In the genomic region with DNA sequence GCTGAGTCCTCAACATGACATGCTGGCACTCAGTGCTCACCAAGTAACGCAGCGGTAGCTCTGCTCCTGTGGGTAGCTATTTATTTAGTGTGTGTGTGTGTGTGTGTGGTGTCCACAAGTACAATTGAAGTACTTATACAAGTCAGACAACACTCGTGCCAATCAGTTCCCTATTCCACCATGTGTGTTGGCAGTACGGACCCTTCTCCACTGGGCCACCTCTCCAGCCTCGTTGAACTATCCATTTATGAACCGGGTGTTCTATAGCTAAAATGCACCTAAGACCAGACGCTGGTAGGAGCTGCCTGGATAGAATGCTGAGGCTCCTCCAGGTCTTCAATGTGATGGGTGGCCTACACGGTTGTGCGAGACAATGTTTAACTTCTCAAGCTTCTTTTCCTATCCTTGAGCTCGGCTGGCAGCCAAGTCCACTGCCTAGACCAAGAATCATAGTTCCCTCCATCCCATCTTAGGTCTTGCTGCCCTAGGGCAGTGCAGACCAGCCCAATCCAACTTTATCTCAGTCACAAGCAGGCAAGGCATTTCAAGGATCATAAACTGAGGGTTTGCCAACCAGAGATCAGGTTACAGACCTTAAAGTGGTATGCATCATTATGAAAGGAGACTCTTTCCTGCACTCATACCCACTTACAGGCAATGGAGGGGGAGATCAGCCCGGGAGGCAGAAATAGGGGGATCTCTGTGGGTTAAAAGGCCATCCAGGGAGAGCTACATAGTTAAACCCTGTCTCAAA, we compare ENCODE assay signal across 9 mouse cellular contexts. TPM values are rescaled to one million over a fixed set of nuclear protein-coding genes. Genes with fewer than 3 reads are reported as not detected.
A peak's percentile ranks its signal among the peaks of the same experiment; 100 is the strongest.
DNase-seq lines count a peak whose midpoint lies in the region; TF ChIP-seq lines count a peak whose summit lies in the region.
"Had no signal": no experiment of that assay in that cellular context is flagged by ENCODE, and none has a peak within 500 bp of the region (broad histone marks: within the 10 kb centered on the region; RNA-seq: fewer than 3 reads in every experiment).

No protein-coding gene starts in this region.

- TF ChIP-seq CTCF in gastrocnemius, adult 2 months (IDR thresholded peaks at IDR 0.05): no peak

- H3K9me3 ChIP-seq in forebrain, embryonic 10.5 days: peaks cover 13% of the 10 kb centered on the region

- 92% methylated on average over 11 of the region's 11 CpGs for WGBS in forebrain, embryonic 10.5 days

- intact Hi-C loops in gastrocnemius, adult 2 months (cut with DNase I): no loop called here

- H3K27me3 ChIP-seq in forebrain, embryonic 10.5 days (ENCODE audit: poor library complexity, severe bottlenecking): no peaks in the 10 kb centered on the region

- peaks cover 64% of the 10 kb centered on the region for H3K36me3 ChIP-seq in forebrain, embryonic 10.5 days (replicated peaks)

- DNase-seq in gastrocnemius, adult 2 months: no peak
- no peak for DNase-seq in gastrocnemius, adult 18-20 months (ENCODE audit: low spot score)
- DNase-seq in forebrain, embryonic 10.5 days (ENCODE audit: extremely low spot score, low spot score): no peak
- DNase-seq in kidney, adult 11 months: peak; percentile 94
- peak; percentile 53 for DNase-seq in lung, postnatal 25 days (ENCODE audit: low spot score)
- DNase-seq in cerebellum, adult 9-10 months: no peak
- DNase-seq in natural killer cell, adult 2 months (ENCODE audit: low spot score in 2 of 2): no peak
- DNase-seq in layer of hippocampus, adult 11-12 months (ENCODE audit: low spot score): no peak

- H3K4me1 ChIP-seq in forebrain, embryonic 10.5 days: peaks cover 9% of the 10 kb centered on the region; the same call in 1 of the 2 replicates

- H3K4me3 ChIP-seq in gastrocnemius, adult 2 months: peak overlapping the region; percentile 23; the same call in 1 of the 2 replicates
- H3K4me3 ChIP-seq in forebrain, embryonic 10.5 days: no peak overlapping the region

- H3K27ac ChIP-seq in gastrocnemius, adult 2 months: peak overlapping the region; percentile 82
- H3K27ac ChIP-seq in forebrain, embryonic 10.5 days: peak overlapping the region; percentile 6; the same call in 1 of the 2 replicates

RNA-seq across cellular contexts. Expression of gene Wsb1, which starts 16.6 kb away (rescaled TPM):
- total RNA-seq in gastrocnemius, adult 2 months (2021): 10 to 100 TPM in 1 of 2 experiments, 1 to 10 TPM in 1; 7.2 to 14.3 TPM
- 10 to 100 TPM in 1 of 2 experiments, 1 to 10 TPM in 1; 6.7 to 10.3 TPM for total RNA-seq in gastrocnemius, adult 18-20 months (2021)
- polyA plus RNA-seq in forebrain, embryonic 10.5 days (2016; fragmentation: Nextera tagmentation; extraction: Ambion mirVana): 256 and 266 TPM in 2 replicates

RNA-seq across cellular contexts. Expression of gene Gm9964, which starts 58.9 kb away (rescaled TPM):
- not detected for total RNA-seq in gastrocnemius, adult 2 months (2021)
- not detected for total RNA-seq in gastrocnemius, adult 18-20 months (2021)
- polyA plus RNA-seq in forebrain, embryonic 10.5 days (2016; fragmentation: Nextera tagmentation; extraction: Ambion mirVana): 0.22 TPM in 1 of 2 replicates, not detected in the other
- polyA plus RNA-seq: liver, embryonic 11.5 days had no signal

Comparison
In these comparisons a context has a peak if more than half of its experiments do, and no peak if none do; other contexts are left out.
1. DNase-seq: peak in kidney, adult 11 months (single experiment) and lung, postnatal 25 days (single experiment); none in gastrocnemius, adult 2 months (single experiment), gastrocnemius, adult 18-20 months (single experiment), forebrain, embryonic 10.5 days (single experiment), cerebellum, adult 9-10 months (single experiment), natural killer cell, adult 2 months (0 of 2) and layer of hippocampus, adult 11-12 months (single experiment).